Mouse (Mus musculus) gonadal fat pad, adult 2 months (tissue): ENCODE measurements around the gene Isca2. TPM values are rescaled to one million over a fixed set of nuclear protein-coding genes. Genes with fewer than 3 reads are reported as not detected.

Experiments
- DNase-seq: peaks from one replicate; pipeline ENCODE4 v3.0.0-alpha.2; 2012; ENCODE audit warnings: low read depth
- polyA plus RNA-seq: library from polyadenylated mRNA; depleted of rRNA; stranded (reverse); fragments of >200 nt; gene quantifications from 2 replicates; pipeline ENCODE4 v1.2.3, GENCODE M21; 2012

Gene Isca2
- polyA plus RNA-seq, 1 experiment, result 118 TPM

- DNase-seq, result no peak
Observed at GRCm38 (mm10) chr12:84771981-84772520, 1.0 kb upstream of the Isca2 start.

- DNase-seq, result no peak
Observed at GRCm38 (mm10) chr12:84773476-84773875, 425 bp downstream of the Isca2 start.

GRCm38 (mm10) chr12:84774376-84774775 is 1.3 kb downstream of the Isca2 start:
- no peak for DNase-seq

- no peak for DNase-seq
Observed at GRCm38 (mm10) chr12:84776229-84776628, 3.2 kb downstream of the Isca2 start.

- no peak for DNase-seq
Observed at GRCm38 (mm10) chr12:84784604-84785381, 11.7 kb downstream of the Isca2 start.

GRCm38 (mm10) chr12:84786091-84786490 is 13.0 kb downstream of the Isca2 start:
- DNase-seq, result no peak

- no peak for DNase-seq
Observed at GRCm38 (mm10) chr12:84790853-84791252, 17.8 kb downstream of the Isca2 start.

- DNase-seq, result no peak
Observed at GRCm38 (mm10) chr12:84792629-84793028, 19.6 kb downstream of the Isca2 start.

- DNase-seq, result no peak
Observed at GRCm38 (mm10) chr12:84794647-84795046, 21.6 kb downstream of the Isca2 start.

GRCm38 (mm10) chr12:84799086-84799485 is 26.0 kb downstream of the Isca2 start:
- no peak for DNase-seq

- no peak for DNase-seq
Observed at GRCm38 (mm10) chr12:84800419-84800818, 27.4 kb downstream of the Isca2 start.

- DNase-seq, result no peak
Observed at GRCm38 (mm10) chr12:84801532-84802110, 28.6 kb downstream of the Isca2 start.

GRCm38 (mm10) chr12:84802625-84803024 is 29.6 kb downstream of the Isca2 start:
- no peak for DNase-seq

- DNase-seq, result no peak
Observed at GRCm38 (mm10) chr12:84805228-84805842, 32.3 kb downstream of the Isca2 start.

- no peak for DNase-seq
Observed at GRCm38 (mm10) chr12:84806010-84806409, 33.0 kb downstream of the Isca2 start.

- DNase-seq, result no peak
Observed at GRCm38 (mm10) chr12:84806726-84807125, 33.7 kb downstream of the Isca2 start.

GRCm38 (mm10) chr12:84807351-84807750 is 34.3 kb downstream of the Isca2 start:
- no peak for DNase-seq

GRCm38 (mm10) chr12:84809033-84809432 is 36.0 kb downstream of the Isca2 start:
- DNase-seq, result no peak

- DNase-seq, result no peak
Observed at GRCm38 (mm10) chr12:84810810-84811209, 37.8 kb downstream of the Isca2 start.

- no peak for DNase-seq
Observed at GRCm38 (mm10) chr12:84811510-84811909, 38.5 kb downstream of the Isca2 start.

- no peak for DNase-seq
Observed at GRCm38 (mm10) chr12:84812004-84812403, 39.0 kb downstream of the Isca2 start.

GRCm38 (mm10) chr12:84813773-84814172 is 40.7 kb downstream of the Isca2 start:
- no peak for DNase-seq
